Mouse (Mus musculus) cerebellum, adult 9-10 months (tissue): ENCODE results near the gene Slc25a26.
A peak's percentile ranks its signal among the peaks of the same experiment; 100 is the strongest.

Experiments used
- DNase-seq: peaks from one replicate; pipeline ENCODE4 v3.0.0; 2022

Slc25a26 gene

DNA sequence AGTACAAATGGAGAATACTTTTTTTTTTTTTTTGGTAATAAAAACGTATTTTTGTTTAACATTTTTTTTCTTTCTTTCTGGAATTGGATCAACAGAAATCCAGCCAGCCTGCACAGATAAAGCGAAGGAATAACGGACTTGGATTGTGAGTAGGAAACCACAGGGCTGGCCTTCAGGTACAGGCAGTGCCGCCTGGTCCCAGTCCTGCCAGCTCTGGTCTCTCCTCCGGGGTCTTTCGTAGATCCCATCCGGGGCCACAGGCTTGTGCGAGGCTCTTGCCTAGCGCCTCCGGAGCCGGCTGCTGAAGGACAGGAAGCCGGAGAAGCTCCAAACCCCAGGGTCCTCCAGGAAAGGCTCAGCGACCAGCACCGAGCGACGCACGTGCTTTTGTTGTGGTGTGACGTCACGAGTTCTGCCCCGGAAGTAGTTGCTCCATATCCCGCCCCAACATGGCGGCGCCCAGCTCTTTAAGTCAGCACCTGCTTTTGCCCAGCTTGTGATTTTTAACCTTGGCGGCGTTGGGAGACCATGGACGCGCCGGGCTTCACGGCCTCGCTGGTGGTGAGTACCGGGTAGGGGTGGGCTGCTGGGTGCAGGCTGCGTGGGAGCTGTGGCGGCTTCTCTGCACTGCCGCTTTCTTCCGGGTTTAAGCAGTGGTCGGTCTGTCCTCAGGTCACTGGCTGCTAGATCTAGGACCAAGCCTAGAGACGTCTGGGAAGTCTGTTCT lies at the start of gene Slc25a26:
Gene Slc25a26 (plus strand): TSS at position 435 of the 727 bp plus-strand sequence.
- DNase-seq = peak; percentile 92

DNA sequence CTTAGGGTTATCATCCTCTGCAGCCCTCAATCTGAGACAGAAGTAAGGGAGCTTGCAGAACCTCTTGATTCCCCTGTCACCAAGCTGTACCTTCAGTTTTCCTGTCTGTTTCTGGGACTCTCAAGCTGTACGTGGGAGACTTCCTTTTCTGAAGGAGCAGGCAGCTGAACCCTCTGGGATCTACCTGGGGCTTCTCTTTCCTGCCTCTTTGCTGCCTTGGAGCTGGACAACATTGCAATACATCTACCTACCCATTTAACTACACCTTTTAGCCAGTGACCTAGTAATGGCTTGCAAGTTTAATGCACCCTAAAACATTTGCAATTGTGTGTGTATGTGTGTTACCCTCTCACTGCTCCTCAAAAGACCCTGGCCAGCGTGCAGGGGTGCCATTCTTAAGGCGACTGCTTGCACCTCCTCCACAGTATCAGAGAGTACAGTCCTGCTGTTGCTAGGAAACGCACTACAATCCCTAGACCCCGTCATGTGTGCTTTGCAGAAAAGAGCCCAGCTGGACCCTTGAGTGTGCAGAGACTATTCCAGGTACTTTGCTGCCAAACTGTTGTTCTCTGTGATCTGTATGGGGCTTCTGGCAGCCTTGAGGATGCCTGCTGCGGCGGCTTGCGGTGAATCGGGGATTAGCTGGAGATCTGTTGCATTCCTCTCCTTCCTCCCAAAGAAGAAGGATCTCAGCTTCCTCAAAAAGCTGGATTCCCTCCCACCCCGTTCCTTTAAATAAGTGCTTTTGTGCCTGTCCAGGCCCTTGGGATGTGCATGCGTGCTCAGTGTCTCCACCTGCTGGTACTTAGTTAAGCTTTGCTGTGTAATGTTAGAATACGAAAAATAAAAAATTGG lies 35.9 kb upstream of the Slc25a26 start:
- peak; percentile 84 for DNase-seq

DNA sequence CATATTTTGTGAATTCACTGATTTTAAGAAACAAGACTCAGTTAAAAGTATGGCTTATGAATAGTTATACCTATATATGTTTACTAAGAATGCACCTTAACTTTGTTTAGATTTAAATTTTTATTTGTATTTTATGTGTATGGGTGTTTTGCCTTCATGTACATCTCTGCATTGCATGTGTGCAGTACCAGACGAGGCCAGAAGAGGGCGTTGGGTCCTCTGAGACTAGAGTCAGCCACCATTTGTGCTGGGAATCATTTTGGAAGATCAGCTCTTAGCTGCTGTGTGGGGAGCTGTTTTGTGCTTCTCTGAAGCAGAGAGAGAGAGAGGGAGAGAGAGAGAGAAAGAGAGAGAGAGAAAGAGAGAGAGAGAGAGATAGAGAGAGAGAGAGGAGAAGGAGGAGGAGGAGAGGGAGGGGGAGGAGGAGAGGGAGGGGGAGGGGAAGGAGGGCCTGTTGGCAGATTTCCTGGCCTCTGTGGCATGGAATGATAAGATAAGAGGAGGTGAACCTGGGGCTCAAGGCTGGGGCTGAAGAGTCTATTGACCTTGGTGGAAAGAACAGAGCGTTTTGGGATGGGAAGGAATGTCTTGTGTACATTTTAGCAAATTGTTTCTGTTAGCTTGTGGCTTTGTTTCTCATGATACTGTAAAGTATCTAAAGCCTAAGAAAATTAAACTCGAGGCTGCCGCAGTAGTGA lies 33.5 kb upstream of the Slc25a26 start:
- DNase-seq = no peak

DNA sequence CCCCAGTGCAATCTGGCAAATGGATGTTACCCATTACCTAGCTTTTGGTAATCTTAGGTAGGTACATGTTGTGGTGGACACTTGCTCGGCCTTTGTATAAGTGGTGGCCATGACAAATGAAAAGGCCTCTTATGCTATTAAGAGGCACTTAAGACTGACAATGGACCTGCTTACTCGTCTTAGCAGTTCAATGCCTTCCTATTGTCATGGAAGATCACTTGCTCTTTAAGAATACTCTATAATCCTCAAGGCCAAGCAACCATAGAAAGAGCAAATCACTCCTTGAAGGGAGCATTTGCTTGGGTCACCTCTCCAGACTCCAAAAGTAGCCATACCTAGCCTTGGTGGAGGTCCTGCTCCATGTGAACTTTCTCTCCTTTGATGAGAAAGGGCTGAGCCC lies 7.4 kb upstream of the Slc25a26 start:
- no peak for DNase-seq

DNA sequence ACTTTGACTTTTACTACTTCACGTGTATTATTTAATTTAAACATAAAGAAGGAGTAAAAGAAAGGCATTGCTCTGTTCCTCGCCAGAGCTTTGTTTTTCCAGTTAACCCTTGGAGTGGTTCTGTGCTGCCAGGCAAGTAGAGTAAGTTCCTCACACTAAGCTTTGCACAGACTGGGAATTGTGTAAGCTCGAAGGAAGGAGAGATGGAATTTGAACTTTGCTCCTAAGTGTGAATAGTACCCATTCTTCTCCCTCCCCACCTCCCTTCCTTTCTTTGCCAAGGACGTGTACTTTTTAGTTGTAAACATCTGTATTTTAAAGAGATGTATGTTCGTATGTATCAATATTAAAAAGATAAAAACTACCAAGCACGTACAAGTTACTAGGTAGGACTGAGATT lies 3.8 kb downstream of the Slc25a26 start:
- no peak for DNase-seq

DNA sequence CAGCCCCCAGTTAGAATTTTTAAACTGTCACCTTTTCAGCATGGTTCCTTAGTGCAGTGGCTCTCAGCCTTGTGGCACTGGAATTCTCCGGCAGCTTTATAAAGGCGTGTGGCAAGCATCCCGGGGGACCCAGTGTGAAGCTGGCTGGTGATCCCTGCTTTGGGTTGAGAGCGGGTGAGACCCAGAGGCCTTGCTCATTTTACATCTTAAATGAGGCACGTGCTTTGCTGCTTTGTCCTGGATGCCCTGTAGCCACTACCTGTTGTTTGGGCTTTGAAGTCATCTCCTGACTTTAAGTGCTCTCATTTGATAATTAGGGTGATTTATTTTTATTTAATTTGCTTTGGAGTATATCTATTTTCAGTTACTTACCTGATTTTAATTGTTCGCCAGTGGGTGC lies 7.8 kb downstream of the Slc25a26 start:
- no peak for DNase-seq

DNA sequence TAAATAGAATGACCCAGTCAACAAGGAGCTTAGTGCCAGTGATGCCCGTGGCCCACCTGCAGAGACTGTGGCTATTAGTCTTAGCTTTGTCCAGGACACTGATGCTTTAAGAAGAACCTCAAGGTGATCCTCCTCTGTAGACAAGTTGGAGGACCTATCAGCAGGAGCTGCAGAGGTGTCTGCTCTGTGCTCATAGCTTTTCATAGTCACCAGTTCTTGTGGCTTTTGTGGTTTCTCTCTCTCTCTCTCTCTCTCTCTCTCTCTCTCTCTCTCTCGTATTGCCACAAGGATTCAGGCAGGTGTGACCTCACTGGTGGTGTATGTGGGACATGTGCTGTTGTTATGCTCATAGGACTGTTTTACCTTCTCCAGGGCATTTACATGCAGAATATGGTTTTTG lies 8.7 kb downstream of the Slc25a26 start:
- DNase-seq = no peak

DNA sequence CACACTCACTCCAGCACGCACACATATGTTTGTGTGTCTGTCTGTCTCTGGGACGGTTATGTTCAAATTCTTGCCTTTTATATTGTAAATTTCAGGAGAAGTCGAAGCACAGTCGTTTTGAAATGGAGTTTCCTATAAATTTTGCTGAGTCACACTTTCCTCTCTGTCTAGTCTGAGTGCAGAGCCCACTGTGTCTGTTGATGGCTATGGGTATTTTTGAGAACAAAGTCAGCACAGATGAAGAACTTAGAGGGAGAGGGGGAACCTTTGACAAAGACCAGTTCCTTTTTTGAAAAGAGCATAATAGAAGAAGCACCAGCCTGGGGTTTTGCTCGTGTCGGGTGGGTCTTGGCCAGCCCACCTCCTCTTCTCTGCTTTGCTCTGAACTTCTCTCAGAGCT lies 9.1 kb downstream of the Slc25a26 start:
- DNase-seq = no peak

DNA sequence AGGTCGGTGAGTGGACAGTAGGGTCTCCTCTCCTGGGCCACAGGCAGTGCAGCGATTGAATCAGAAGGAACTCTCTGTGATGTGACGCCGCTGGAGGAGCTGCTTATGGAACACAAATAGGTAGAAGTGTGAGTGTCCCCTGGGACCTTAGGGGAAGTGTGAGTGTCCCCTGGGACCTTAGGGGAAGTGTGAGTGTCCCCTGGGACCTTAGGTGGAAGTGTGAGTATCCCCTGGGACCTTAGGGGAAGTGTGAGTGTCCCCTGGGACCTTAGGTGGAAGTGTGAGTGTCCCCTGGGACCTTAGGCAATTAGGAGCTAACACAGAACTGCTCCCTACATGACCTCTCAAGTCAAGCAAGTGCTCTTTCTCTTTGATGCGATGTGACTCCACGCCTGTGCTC lies 18.0 kb downstream of the Slc25a26 start:
- DNase-seq = no peak

DNA sequence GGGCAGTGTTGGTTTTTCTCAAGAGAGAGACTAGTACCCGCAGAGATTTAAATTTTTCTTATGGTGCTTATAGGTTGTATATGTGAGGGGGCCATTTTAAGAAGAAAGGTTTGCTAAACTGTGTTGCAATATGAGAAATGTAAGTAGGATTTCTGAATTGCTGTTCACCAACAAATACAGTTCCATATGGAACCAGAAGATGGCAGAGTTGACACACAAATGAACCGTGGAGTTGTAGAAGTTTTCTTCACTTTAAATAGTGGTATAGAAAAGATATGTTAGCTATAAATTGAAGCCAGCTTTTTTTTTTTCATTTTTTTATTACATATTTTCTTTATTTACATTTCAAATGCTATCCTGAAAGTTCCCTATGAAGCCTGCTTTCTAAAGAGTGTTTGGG lies 24.2 kb downstream of the Slc25a26 start:
- no peak for DNase-seq

DNA sequence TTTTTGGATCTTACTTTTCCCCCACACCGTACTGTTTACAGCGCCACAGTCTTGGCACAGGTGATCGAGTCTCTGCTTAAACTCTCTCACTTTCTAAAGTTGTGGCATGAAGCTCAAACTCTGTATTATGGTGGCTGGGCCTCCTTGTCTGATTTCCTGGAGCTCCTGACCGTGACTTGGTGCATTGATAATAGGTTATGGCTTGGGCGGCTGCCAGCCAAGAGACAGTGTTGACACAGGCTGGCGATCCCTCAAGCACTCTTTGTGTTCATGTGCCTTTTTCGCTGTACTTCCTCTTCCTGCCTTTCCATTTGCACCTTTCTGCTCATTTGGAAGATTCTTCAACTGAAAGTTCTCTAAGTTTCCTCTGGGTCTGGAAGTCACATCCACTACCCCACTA lies 30.6 kb downstream of the Slc25a26 start:
- DNase-seq = no peak

DNA sequence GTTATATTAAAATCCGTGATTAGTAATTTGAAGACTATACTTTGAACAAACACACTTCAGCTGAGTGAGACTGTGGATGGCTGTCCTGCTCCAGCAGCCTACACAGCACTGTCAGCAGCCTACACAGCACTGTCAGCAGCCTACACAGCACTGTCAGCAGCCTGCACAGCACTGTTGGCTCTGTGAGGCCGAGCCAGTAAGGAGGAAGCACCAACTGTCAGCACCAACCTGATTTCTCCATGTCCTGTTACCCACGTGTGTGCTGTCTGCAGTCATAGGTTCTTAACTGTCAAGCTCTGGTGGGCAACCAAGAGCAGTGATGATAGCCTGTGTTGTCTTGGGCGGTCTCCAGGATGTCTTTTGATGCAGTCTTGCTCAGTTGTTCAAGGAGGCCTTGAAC lies 32.0 kb downstream of the Slc25a26 start:
- no peak for DNase-seq

DNA sequence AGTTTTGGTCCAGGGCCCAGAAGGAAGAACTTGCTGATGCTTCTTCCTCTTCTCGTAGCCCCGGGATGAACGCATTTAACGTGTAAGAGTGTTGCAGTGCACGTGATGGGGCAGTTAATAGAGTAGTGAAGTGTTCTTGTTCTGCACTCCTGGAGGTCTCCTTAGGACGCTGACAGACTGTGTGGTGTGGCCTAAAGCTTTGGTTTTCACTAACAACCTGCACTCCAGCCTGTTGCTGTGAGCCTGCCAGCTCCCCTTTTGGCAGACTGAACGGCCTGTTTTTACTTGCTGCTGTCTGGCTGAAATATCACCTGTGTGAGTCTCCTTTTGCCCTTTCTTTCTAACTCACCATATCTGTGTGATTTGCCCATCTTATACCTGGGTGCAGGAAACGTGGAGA lies 36.3 kb downstream of the Slc25a26 start:
- no peak for DNase-seq

DNA sequence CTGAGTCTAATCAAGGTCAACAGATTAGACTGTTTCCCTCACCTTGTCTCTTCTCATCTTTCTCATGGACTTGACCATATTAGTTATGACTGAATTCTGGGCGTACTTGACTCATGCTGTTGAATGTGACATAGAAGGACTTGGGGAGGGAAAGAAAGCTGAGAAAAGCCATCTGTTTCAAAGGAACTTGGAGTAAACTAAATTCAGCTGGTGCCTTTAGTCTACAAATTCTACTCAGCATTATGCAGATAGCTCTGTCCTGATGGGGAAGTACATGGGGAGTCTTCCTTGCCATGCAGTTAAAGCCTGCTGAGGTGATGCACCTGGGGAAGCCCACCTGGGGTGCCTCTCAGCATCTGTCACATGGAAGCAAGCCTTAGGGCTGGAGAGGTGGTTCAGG lies 37.5 kb downstream of the Slc25a26 start:
- no peak for DNase-seq

DNA sequence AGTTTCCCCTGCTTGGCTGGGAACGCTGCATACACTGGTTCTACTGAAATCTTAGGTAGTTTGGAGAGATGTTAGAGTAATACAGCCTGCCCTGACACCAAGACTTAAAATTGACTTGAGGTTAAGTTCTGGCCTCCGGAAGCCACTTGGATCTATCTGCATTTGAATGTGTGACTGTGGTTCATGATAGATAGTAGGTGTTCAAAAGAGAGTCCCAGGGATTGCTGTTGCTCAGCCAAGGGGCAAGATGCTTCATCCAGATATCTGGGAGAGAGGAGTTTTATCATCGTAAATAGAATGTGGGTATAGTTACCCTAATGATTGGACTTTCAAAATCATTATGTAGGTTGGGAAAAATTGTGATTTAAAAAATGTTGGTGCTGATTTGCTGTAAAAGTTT lies 40.0 kb downstream of the Slc25a26 start:
- DNase-seq = no peak

DNA sequence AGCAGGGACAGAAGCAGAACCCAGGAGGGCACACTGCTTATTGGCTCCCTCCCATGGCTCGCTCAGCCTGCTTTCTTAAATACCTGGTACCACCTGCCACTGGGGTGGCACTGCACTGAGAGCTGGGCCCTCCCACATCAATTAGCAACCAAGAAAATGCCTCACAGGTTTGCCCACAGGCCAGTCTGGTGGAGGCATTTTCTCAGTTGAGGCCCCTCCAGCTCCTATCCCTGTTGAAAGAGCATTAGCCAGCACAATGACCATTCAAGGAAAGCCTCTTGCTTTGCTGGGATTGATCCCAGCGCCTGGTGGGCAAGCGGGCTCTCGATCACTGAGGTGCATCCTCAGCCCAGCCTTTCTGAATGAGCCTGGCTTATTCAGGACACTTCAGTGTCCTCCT lies 40.5 kb downstream of the Slc25a26 start:
- no peak for DNase-seq

DNA sequence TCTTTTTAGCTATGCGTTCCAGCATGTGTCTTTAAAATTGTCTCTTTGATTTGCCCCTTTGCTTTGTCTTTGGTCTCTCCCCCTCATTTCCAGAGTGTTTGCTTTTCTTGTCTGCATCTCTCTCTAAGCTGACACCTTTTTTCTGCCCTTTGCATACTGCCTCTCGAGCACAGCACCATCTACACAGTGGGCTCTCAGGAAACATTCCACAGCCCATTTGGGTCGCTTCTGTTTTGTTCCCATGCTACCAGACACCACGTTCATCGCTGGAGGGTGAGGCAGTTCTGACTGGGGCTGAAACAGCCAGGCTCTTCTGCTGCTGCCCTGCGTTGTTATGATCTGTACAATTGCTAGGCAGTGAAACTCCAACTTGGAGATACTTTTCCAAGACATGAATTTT lies 41.0 kb downstream of the Slc25a26 start:
- no peak for DNase-seq

DNA sequence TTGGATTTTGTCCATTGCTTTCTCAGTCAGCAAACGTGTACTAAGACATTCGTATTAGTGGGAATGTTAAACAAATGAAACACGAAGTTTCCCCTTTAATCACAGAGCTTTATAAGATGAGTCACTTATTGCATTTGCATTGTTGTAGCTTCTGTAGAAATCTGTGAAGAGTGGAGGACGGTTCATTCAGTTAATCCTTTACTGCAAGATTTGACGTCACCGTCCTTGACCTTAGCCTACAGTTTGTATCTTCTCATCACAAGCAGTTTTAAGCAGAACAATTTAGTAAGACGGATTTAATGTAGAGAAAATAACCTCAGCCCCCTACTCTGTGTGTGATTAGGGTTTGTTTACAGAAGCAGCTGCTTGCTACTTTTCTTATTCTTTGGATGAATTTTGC lies 41.7 kb downstream of the Slc25a26 start:
- DNase-seq = no peak

DNA sequence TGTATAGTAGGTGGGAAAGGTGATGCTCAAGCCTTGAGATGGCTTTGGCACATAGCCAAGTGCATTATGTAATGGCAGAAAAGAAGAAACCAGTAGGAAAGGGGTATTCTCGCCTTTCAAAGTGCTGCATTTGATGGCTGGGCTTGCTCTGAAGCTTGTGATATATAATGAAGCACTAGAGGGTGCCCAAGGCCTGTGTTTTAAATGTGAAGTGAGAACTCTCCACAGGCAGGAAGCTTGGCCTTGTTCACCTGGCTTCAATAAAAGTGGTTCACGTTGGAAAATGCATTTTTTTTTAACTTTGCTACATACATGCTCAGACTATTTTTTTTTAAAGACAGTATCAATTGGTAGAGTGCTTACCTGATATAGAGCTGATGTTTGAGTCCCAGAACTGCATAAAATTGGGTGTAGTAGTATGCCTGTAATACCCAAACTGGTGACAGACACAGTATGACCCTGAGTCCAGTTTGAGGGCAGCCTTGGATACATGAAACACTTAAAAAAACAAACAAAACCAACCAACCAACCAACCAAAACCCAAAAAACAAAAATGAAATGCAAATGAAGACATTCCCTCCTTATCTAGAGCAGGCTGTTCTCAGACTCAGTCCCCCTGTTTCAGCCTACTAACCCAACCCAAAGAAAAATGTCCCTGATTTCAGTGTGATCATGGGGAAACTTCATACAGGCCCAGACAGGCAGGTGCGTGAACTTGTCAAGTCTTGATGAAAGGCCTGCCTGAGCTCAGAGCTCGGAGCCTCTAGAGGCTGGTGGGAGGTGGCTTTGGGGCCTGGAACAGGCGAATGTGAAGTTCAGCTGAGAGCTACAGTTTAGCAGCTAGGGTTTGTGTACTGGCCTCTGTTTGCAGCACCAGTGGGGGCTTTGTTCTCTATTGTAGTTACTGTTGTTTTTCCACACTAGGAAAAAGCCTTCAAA lies 44.0 kb downstream of the Slc25a26 start:
- DNase-seq = peak; percentile 72

DNA sequence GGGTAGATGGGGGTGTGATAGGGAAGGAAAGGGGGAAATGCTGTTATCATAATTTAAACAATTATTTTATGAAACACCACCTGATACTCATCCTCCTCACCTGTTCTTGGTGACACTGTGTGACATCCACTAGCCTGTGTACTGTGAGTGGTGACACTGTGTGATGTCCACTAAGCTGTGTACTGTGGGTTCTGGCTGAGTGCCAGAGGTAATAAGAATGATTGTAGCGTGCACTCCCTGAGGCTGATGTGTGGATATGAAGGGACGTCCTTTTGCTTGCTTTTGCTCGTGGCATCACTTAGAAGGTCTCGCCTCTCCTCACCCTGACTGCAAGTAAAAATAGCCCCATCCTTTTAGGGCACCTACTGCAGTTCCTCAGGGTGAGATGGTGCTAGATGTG lies 47.1 kb downstream of the Slc25a26 start:
- DNase-seq = no peak

DNA sequence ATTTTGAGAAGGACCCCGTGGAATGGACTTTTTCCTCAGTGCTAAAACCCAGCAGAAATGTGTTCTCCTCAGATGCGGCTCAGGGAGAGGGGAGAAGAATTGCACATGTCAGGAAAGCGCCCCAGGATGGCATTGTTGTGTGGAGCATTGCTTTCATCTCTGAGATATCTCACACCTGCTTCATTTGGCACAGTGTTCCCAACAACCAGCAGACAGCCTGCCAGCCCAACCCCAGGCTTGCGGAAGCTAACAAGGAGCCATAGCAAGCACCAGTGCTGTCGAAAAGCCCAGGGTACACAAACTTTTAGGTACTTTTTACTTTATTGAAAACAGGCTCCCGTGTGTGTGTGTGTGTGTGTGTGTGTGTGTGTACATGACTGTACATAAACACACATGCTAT lies 50.2 kb downstream of the Slc25a26 start:
- DNase-seq = peak; percentile 59

DNA sequence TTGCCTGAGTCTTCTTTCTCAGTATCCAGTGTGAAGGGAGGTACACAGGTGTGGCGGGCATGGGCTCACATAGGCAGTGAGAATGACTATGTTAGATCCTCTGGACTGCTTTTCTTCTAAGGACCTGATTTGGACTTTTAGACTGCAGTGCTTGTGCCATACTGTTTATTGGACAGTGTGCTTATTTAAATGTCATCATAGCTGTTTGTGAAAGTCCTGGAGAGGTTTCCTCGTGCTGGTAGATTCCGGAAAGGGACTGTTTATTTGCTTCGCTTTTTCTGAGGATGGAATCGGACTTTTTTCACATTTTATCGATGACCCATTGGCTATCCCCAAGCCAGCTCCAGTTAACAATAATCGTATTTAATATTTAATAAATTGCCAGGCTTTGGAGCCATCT lies 50.7 kb downstream of the Slc25a26 start:
- no peak for DNase-seq

DNA sequence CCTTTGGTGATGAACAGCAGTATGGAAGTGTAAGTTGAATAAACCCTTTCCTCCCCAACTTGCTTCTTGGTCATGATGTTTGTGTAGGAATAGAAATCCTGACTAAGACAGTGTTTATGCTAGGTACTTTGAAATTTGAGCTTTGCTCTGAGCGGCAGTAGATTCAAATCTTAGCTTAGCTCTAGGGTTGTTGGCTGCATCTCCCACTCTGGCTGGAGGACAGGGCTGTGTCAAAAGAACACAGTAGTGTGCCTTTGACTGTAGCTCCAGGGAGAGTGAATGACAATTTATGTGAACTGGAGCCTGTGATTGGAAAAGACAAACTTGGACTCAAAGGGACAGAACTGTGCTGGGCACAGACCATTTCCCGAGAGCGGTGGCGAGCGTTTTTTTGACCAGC lies 53.0 kb downstream of the Slc25a26 start:
- no peak for DNase-seq
